Comparison of ENCODE assay signal across 9 mouse cellular contexts in the genomic region with DNA sequence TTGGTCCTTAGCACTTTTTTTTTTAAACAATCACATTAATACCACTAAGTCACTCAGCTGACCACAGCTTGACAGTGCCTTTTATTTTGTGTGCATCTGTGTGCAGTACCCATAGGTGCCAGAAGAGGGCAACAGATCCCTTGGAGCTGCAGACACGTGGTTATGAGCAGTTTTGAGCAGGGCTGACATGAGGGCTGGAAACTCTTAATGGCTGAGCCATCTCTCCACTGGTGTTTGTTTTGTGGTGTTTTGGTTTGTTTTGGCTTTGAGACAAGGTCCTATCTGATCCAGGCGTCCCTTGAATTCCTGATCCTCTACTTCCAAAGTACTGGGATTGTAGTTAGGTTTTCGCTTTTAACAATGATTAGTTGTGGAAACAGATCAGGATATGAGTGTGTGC. TPM values are rescaled to one million over a fixed set of nuclear protein-coding genes. Genes with fewer than 3 reads are reported as not detected.
DNase-seq lines count a peak whose midpoint lies in the region; ATAC-seq lines count a peak whose summit lies in the region.
"Had no signal": no experiment of that assay in that cellular context is flagged by ENCODE, and none has a peak within 500 bp of the region (broad histone marks: within the 10 kb centered on the region; RNA-seq: fewer than 3 reads in every experiment).

No protein-coding gene starts in this region.

- no peak overlapping the region for H3K27ac ChIP-seq in liver, embryonic 12.5 days

- H3K4me2 ChIP-seq in liver, embryonic 12.5 days, result no peak overlapping the region

- WGBS in liver, embryonic 12.5 days (ENCODE audit: insufficient replicate concordance), result 58% methylated on average over 3 of the region's 3 CpGs

- H3K9me3 ChIP-seq in liver, embryonic 12.5 days (replicated peaks), result 0 out of 2 replicates have a peak, but pooled peaks cover 5% of the 10 kb centered on the region

- H3K36me3 ChIP-seq in liver, embryonic 12.5 days, result no peaks in the 10 kb centered on the region

- DNase-seq in adrenal gland, postnatal 10 days, result peak; percentile 65
- no peak for DNase-seq in adrenal gland, adult 2 months
- peak; percentile 55 for DNase-seq in liver
- DNase-seq in embryo, embryonic 11.5 days (ENCODE audit: low read depth, low spot score), result peak; percentile 17
- peak; percentile 34 for DNase-seq in lung, postnatal 25 days (ENCODE audit: low spot score)
- DNase-seq in thymus, postnatal 4 days, result peak; percentile 80
- no peak for DNase-seq in left cerebral cortex, adult 11 months (ENCODE audit: low spot score)

- H3K4me1 ChIP-seq in liver, embryonic 12.5 days, result no peaks in the 10 kb centered on the region

- ATAC-seq in liver, embryonic 12.5 days, result no peak

- H3K27me3 ChIP-seq in liver, embryonic 12.5 days (replicated peaks), result no peaks in the 10 kb centered on the region

- no peak overlapping the region for H3K4me3 ChIP-seq in liver, embryonic 12.5 days

- no peak overlapping the region for H3K9ac ChIP-seq in liver, embryonic 12.5 days

RNA-seq across cellular contexts. Expression of gene Cidec, which starts 8.2 kb away (rescaled TPM):
- total RNA-seq in adrenal gland, postnatal 10 days (2021), result 100 to 1,000 TPM; 397 to 418 TPM
- total RNA-seq in adrenal gland, adult 2 months (2021), result 100 to 1,000 TPM; 354 to 980 TPM
- polyA plus RNA-seq in adrenal gland, adult 2 months (2012; rRNA removed), result 514 and 896 TPM in 2 replicates
- polyA plus RNA-seq in liver, embryonic 12.5 days (2016; fragmentation: Nextera tagmentation; extraction: Ambion mirVana), result not detected in 2 replicates
- polyA plus RNA-seq: heart, embryonic 14.5 days had no signal

RNA-seq across cellular contexts. Expression of gene Rpusd3, which starts 8.3 kb away (rescaled TPM):
- total RNA-seq in adrenal gland, postnatal 10 days (2021), result 10 to 100 TPM; 16.4 to 24.4 TPM
- 1 to 10 TPM; 9.1 to 9.2 TPM for total RNA-seq in adrenal gland, adult 2 months (2021)
- polyA plus RNA-seq in adrenal gland, adult 2 months (2012; rRNA removed), result 65.5 and 102 TPM in 2 replicates
- polyA plus RNA-seq in liver, embryonic 12.5 days (2016; fragmentation: Nextera tagmentation; extraction: Ambion mirVana), result 19.8 and 22.2 TPM in 2 replicates

RNA-seq across cellular contexts. Expression of gene Jagn1, which starts 15.0 kb away (rescaled TPM):
- 10 to 100 TPM; 47.6 to 48.4 TPM for total RNA-seq in adrenal gland, postnatal 10 days (2021)
- total RNA-seq in adrenal gland, adult 2 months (2021), result 10 to 100 TPM; 50.5 TPM
- polyA plus RNA-seq in adrenal gland, adult 2 months (2012; rRNA removed), result 49.5 and 64.3 TPM in 2 replicates
- polyA plus RNA-seq in liver, embryonic 12.5 days (2016; fragmentation: Nextera tagmentation; extraction: Ambion mirVana), result 56.0 and 57.1 TPM in 2 replicates

RNA-seq across cellular contexts. Expression of gene Il17re, which starts 30.9 kb away (rescaled TPM):
- total RNA-seq in adrenal gland, postnatal 10 days (2021), result 1 to 10 TPM; 1.1 to 1.5 TPM
- total RNA-seq in adrenal gland, adult 2 months (2021), result 1 to 10 TPM; 1.1 to 1.9 TPM
- polyA plus RNA-seq in adrenal gland, adult 2 months (2012; rRNA removed), result 4.0 TPM in 2 replicates
- 0.36 and 0.41 TPM in 2 replicates for polyA plus RNA-seq in liver, embryonic 12.5 days (2016; fragmentation: Nextera tagmentation; extraction: Ambion mirVana)

RNA-seq across cellular contexts. Expression of gene Ttll3, which starts 38.3 kb away (rescaled TPM):
- total RNA-seq in adrenal gland, postnatal 10 days (2021), result 1 to 10 TPM; 1.8 to 4.3 TPM
- total RNA-seq in adrenal gland, adult 2 months (2021), result 1 to 10 TPM; 2.1 to 3.5 TPM
- polyA plus RNA-seq in adrenal gland, adult 2 months (2012; rRNA removed), result 5.8 and 7.0 TPM in 2 replicates
- polyA plus RNA-seq in liver, embryonic 12.5 days (2016; fragmentation: Nextera tagmentation; extraction: Ambion mirVana), result 1.1 and 1.3 TPM in 2 replicates

Comparison
In these comparisons a context has a peak if more than half of its experiments do, and no peak if none do; other contexts are left out.
1. DNase-seq: peak in adrenal gland, postnatal 10 days (single experiment), liver (single experiment), embryo, embryonic 11.5 days (single experiment), lung, postnatal 25 days (single experiment) and thymus, postnatal 4 days (single experiment); none in adrenal gland, adult 2 months (single experiment) and left cerebral cortex, adult 11 months (single experiment).